Mouse (Mus musculus): ENCODE results near the gene Anapc5.

The Anapc5 gene

DNA sequence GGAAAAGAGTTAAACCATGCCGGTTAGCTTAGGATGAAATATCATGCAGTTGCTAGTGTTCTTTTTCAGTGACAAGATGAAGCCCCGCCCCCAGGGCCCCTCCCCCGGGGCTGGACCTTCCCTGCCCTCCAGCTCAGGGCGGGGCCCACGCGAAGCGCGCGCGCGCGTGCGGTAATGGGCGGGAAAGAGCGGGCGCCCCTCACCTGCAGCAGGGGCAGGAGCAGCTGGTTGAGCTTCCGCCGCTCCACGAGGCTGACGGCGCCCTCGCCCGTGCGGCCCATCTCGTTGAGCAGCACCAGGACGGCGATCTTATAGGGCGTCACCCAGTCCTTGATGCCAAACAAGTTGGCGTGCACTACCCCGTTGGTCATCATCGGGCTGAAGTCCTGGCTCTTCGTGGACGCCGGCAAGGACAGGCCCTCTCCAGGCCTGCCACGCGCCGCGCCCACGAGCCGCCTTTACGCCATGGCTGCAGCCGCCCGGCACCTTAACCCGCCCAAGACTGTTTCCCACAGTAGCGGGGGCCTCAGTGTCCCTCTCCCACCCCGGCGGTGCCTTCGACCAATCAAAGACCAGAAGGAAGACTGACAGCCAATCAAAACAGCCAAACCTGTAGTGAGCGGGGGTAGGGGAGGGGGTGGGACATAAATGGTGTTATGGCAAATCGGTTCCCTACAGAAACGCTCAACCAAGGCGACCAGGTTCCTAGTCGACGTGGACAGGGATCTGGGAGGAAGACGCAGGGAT, at the start of gene Anapc5:
TSS of gene Anapc5 (minus strand) at position 563 of the 747 bp plus-strand sequence.
- DNase-seq (ENCODE audit: low spot score in 2 of 2): peak; percentile 89 to 96

DNA sequence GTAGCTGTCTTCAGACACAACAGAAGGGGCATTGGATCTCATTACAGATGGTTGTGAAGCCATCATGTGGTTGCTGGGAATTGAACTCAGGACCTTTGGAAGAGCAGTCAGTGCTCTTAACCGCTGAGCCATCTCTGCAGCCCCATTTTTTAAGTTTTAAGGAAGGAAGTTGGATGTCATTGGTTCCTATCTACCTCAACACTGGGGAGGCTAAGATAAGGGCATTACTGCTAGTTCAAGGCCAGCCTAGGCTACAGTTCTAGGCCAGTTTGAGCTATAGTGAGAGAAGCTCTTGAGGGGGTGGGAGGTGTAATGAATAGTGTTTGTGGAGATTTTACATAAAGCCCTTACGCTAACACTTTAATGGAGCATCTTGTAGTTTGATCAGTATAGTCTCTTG, 41.9 kb upstream of the Anapc5 start:
- no peak for DNase-seq (ENCODE audit: low spot score in 2 of 2)

DNA sequence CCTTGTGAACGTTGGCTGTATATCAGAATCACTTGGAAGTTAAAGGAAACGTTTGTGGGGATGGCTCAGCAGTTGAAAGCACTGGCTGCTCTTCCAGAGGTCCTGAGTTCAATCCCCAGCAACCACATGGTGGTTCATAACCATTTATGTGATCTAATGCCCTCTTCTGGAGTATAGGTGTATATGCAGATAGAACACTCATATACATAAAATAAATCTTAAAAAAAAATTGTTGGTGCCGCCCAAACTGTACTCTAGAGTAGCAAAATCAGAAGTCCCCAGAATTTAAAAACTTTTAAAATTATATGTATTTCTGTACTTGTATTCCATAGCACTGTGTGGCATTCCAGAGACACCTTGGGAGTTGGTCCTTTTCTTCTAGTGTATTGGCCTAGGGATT, 34.7 kb upstream of the Anapc5 start:
- DNase-seq (ENCODE audit: low spot score in 2 of 2): no peak

DNA sequence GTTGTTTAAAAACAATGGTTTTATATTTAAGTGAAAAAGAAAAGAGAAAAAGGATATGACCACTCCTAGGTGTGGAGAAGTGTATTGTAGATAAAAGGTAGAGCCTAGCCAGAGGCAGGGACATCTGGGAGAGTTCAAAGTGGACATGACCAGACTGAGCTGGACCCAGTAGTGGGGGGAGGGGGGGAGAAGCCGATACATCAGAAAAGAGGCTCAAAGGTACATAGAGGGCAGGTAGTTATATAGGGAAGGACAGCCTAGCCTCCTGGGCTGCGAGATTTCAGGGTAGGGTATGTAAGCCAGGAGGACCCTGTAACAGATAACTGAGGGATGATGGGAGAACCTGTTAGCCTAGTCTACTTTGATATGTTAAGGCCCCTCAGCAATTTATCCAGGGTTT, 31.5 kb upstream of the Anapc5 start:
- no peak for DNase-seq (ENCODE audit: low spot score in 2 of 2)

DNA sequence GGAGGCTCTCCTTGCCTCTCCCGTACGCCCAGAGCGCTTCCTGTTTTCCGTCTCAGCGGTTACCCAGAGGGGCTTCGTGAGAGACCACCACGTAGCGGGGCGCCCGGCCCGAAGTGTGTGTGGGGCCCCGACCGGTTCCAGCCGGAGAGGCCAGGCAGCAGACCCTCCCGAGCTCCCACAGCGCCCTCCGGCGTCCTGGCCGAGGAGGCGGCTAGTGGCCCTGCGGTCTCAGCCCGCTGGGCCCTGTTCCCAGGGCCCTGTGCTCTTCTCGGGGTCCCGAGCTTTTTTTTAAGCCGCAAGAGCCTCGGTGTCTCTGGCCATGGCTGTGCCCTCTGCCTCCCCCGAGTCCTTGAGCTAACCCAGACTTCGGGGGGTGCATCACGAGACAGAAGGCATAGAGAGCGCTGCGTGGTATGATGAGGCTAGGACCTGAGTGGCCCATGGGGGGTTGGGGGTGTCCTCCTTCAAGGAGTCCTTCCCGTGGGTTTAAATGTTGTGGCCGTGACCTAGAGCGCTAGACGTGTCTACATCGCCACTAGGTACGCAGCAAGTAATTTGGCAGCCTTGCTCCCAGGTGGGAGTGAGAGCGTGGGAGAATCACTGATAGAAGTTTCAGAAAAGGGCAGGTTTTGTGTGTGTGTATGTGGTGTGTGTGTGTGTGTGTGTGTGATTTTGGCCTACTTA, 29.3 kb upstream of the Anapc5 start:
- DNase-seq (ENCODE audit: low spot score in 2 of 2): peak in 1 of 2 experiments; percentile 85

DNA sequence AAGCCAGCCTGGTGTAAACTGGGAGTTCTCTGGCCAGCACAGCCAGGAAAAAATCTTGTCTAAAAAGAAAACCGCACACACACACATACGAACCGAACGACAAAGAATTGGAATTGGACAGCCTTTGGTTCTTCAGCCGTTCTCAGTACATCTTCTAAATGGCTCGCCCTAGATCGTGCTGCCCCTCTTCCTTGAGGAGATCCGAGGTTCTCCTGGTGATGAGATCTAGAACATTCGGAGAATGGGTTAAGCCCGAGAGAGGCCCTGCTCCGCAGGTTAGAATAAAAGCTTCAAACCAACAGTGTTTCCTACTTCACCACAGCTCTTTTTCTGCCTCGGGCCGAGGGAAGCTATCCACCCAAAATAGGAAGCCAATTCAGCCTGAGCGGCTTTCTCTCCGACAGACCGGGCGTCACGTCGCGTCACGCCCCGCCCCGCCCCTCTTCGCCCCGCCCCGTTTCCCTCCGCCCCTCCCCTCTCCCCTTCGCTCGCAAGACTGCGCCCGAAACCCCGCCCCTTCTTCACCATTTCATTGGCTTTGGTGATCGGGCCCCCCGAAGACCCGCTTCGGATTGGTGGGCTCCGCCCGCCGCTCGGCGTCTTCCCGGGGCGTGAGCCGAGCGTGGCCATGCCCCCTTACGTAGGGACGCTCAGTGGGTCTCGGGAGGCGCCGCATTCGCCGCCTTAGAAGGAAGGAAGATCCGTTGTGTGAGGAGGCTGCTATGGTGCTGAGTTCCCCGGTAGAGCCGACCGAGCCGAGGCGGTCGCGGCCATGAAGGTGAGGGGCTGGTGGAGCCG, 28.6 kb upstream of the Anapc5 start, which contains the start of gene Rnf34:
TSS of gene Rnf34 (plus strand) at position 528 of the 798 bp plus-strand sequence.
- peak; percentile 87 to 98 for DNase-seq (ENCODE audit: low spot score in 2 of 2)

DNA sequence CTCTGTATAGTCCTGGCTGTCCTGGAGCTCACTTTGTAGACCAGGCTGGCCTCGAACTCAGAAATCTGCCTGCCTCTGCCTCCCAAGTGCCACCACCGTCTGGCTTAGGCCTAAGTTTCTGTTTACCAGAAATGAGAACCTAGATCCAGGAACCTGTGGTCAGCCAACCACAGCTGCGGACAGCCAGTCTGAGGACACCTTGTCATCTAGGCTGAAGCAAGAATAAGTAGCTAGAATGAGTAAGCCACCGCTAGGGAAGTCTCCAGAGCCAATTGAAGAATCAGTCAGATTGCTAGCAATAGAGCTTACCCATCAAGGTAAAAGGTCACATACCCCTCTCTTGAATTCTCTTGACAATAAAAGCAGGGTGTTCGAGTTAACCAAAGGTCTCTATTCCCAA, 22.7 kb upstream of the Anapc5 start:
- no peak for DNase-seq (ENCODE audit: low spot score in 2 of 2)

DNA sequence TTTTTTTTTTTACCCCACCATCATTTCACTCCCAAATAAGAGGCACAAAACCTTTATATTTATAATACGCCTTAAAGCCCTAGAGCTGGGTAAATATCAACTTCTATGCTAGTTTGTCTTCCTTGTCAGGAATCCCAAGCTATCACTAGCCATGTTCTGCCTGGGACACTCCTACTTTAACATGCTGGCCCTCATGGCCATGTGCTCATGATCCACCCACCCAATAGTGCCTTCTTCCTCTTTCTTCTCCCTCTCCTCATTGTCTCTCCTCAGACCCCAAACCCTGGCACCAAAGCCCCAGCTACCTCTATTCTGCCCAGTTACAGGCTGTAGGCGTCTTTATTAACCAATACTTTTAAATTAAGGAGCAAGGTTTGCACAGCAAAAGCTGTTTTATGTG, 20.0 kb upstream of the Anapc5 start:
- no peak for DNase-seq (ENCODE audit: low spot score in 2 of 2)

DNA sequence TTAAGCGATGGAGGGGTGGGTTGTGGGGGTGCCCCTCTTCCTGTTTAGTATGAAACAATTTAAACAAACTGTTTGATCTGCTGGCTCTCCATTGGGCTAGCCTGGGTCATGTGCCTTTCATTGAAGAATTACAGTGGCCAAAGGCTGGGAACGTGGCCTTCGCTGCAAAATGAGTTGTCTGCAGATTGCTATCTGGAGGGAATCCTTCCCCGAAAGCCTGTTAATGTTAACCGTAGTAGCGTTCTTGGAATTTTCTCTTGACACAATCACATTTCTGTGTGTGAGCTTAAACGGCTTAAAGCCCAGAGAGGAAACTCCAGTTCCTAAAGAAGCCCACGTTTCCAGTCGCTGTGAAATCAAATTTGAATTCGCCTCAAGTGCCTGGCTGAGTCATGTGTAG, 11.9 kb upstream of the Anapc5 start:
- no peak for DNase-seq (ENCODE audit: low spot score in 2 of 2)

DNA sequence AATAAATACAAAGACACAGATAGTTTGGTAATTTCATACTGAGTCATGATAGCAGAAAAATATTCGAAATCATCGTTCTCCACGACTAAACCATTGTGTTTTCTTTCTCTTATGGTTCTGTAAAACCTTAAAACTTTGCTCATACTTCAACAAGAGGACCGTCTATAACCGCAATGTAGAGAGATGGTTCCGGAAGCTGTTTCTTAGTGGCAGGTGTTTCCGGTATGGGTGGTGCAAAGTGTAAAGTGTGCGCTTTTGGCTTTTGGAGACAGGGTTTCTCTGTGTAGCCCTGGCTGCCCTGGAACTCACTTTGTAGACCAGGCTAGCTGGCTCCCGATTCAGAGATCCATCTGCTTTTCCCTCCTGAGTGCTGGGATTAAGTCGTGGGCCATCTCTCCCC, 11.4 kb upstream of the Anapc5 start:
- DNase-seq (ENCODE audit: low spot score in 2 of 2): no peak

DNA sequence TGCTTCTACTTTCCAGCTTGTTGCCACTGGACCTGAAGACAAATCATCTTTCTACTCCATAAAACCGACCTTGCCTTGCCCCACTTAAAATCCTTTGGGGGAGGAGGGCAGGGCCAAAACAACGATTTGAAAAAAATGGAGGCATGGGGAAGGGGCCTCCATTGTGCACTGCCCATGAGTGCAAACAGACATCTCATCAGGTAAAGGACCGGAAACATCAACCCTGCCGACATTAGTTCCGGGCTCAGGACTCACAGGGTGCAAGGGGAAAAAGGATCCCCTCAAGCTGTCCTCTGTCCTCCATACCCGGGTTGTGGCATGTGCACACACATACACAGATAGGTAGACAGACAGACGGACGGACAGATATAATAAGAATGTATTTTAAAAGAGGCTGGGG, 4.0 kb upstream of the Anapc5 start:
- DNase-seq (ENCODE audit: low spot score in 2 of 2): no peak

DNA sequence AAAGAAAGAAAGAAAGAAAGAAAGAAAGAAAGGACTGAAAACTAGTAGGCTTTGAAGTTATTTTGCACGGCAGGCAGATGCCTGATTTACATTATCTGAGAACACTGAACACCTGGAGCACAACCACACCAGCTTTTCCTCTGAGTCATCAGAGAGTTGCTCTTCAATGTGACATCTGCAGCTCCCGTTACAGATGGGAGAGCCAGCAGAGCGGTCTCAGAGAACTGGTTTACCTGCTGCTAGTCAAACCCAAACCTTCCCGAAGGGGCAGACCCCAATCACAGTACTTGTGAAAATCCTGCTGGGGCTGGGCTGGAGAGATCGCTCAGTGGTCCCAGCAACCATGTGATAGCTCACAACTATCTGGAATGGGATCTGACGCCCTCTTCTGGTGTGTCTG, 3.3 kb upstream of the Anapc5 start:
- no peak for DNase-seq (ENCODE audit: low spot score in 2 of 2)

DNA sequence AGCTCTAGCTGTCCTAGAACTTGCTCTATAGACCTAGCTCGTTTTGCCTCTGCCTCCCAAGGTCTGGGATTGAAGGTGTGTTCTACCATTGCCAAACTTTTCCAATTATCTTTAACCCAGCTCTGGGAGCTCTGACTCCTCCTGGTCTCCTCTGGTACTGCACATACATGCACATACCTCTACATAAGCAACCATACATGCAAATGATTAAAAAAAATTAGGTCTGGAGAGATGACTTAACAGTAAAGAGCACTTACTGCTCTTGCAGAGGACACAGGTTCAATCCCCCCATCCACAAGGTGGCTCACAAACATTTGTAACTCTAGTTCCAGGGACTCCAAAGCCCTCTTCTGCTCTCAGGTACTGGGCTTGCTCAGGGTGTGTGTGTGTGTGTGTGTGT, 2.8 kb upstream of the Anapc5 start:
- peak in 1 of 2 experiments; percentile 43 for DNase-seq (ENCODE audit: low spot score in 2 of 2)

DNA sequence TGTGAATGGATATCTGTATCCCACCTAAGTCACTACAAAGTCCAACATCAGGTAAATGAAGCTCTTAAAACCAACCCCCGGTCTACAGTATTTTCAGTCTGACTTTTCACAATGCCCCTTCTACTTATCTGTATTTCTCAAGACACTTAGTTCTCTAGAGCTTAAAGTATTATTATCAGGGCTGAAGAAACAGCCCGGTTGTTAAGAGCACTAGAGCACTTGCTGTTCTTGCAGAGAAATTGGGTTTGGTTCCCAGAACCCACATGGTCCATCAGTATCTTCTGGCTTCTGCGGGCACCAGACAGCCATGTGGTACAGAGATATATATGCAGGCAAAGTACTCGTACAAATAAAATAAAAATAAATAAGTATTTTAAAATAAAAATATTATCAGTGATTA, 1.3 kb upstream of the Anapc5 start:
- DNase-seq (ENCODE audit: low spot score in 2 of 2): no peak

DNA sequence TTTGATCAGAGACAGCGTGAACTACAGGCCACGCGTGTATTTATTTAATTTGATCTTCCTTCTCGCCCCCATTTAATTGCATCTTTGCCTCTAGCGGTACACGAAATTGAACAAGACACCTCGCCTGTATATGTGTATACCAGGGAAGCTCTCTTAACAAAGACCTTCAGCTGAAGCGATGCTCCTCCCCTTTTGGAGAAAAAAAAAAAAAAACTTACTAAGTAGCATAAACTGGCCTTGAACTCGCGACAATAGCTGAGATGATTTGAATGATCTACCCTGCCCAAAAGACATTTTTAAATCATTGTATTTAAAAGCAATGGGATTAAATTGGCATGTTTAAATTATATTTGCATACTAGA, 366 bp upstream of the Anapc5 start:
- no peak for DNase-seq (ENCODE audit: low spot score in 2 of 2)

DNA sequence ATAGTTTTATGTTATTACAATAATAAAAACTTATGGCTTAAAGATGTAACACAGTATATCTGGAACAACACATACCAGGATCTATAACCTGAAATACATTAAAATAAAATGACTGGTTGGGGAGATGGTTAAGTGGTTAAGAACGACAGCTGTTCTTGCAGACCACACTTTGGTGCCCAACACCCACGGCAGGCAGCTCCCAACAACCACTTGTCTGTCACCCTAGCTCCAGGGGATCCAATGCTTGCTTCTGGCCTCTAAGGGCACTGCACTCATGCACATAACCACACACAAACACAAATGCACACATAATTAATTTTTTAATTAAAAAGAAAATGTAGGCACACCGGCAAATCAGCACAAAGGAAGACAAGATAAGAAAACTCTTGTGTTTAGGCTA, 8.4 kb downstream of the Anapc5 start:
- no peak for DNase-seq (ENCODE audit: low spot score in 2 of 2)

DNA sequence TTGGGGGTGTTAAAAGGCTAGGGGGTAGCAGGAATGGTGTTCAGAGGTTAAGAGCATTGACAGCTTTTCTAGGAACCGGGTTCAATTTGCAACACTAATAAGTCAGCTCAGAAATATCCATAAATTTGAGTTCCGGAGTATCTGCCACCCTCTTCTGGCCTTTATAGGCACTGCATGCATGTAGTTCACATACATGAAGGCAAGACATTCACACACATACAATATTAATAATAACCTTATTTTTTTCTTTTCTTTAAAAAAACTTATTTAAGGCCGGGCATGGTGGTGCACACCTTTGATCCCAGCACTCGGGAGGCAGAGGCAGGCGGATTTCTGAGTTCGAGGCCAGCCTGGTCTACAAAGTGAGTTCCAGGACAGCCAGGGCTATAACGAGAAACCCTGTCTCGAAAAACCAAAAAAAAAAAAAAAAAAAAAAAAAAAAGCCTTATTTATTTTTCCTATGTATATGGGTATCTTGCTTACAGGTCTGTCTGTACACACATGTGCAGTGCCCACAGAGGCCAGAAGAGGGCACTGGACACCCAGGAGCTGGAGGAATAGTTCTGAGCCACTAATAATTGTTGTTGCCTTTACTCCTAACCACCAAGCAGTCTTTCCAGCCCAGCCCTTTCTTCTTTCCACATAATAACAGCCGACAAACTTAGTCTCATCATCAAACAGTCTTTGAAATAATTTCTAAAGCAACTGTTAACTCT, 9.6 kb downstream of the Anapc5 start:
- peak; percentile 64 to 86 for DNase-seq (ENCODE audit: low spot score in 2 of 2)

DNA sequence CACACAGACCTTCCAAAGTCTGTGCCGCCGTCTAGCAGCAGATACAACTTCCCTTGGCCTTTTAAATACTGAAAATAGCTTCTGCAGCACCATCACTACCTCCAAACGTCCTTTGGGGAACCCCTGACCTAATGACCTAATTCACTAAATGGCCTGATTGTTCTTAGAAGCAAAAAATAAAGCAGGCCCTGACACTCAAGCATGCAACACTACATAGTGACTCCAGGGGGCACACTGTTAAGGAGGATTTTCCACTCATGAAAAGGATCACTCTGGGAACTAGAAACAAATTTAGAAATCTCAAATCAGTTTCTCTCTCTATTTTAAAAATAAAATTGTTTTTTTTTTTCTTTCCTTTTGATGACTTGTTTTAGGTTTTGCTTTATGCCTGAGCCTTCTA, 15.6 kb downstream of the Anapc5 start:
- DNase-seq (ENCODE audit: low spot score in 2 of 2): no peak

DNA sequence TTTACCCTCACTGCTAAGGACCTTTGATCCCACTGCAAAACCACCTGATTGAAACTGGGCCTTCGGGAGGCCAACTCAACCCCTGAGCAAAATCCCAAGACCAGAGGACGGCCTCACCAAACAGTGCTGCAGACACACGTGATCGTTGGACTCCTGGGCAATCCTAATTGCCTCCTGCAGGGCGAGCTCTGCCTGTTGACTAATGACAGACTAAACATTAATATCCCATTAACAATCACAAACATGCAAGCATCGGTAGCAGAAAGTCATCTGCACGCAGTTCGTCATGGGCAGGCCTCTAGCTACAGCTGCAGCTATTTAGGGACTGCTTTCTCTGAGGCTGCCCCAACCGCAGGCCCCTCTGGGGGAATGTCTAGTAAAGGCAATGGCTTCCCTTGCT, 18.4 kb downstream of the Anapc5 start:
- DNase-seq (ENCODE audit: low spot score in 2 of 2): no peak

DNA sequence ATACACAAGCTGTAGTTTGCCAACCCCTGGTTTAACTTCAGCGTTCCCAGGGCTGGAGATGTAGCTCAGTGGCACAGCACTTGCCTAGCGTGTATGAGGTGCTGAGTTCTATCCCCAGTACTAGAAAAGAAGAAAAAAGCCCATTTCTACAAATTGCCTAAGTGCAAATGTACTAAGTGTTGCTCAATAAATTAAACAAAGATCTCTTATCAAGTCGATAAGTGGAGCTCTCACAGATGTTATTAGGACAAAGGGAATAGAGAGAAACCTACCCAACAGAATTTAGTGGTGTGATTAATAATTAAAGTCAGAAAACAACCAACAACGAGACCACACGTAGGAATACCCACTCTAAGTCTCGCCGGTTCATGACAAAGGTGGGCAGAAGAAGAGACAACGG, 19.5 kb downstream of the Anapc5 start:
- DNase-seq (ENCODE audit: low spot score in 2 of 2): no peak

DNA sequence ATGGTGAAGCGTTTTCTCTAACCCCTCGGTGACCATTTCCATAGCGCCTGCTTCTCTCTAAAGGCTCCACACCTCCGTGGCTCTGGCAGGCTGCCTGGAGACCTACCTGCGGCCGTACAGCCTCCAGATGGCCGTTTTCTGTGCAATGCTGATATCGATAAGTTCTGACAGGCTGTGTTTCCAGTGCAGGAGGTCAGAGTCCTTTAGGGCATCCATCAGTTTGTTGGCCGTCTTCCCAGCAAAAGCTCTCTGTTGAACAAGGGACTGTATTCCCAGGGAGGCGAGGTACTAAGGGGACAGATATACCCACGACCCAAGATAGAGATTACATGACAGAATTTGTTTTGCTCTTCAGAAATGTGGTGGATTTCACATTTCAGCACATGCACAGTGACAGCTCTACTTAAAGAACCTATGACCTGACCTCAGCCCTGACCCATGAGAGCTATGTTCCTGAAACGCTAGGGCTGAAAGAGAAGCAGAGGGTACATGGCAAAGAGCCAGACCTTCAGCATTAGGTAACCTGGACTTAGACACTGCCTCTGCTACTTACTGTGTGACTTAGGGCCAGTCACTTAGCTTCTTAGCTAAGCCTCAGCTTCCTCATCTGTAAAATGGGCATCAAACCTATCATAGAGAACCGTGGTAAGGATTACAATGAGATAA, 20.7 kb downstream of the Anapc5 start:
- DNase-seq (ENCODE audit: low spot score in 2 of 2): no peak
